Mouse (Mus musculus): ENCODE data around the gene Smoc1. TPM values are rescaled to one million over a fixed set of nuclear protein-coding genes. Genes with fewer than 3 reads are reported as not detected.
A peak's percentile ranks its signal among the peaks of the same experiment; 100 is the strongest.

Smoc1 gene
- total and polyA plus RNA-seq, 2 experiments from 2014 or later, result 2.7 to 5.9 TPM

DNA sequence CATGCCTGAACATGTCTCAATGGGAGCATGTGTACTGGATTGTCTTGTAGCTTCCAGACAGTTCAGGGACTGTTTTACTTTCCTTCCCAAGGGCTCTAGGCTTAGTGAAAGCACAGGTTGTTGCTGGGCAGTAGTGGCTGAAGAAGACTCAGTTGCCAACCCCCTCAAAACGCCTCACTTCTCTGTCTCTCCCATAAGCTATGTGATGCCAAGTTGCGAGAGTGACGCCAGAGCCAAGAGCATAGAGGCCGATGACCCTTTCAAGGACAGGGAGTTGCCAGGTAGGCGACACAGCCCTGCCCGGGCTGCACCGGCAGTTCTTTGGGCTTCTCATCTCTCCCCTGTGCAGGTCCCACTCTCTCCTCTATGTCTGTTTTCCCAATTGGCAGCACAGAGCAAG lies 141.4 kb downstream of the Smoc1 start:
- Histone ChIP-seq H3K27me3 (ENCODE audit: control insufficient read depth, insufficient read depth, low read length) (no peaks in the 10 kb centered on the region), H3K4me1 (ENCODE audit: control insufficient read depth, insufficient read depth) (no peaks in the 10 kb centered on the region), H3K36me3 (replicated peaks; ENCODE audit: control insufficient read depth, insufficient read depth, low read length) (no peaks in the 10 kb centered on the region), H3K9me3 (replicated peaks; ENCODE audit: control insufficient read depth, low read length) (no peaks in the 10 kb centered on the region), H3K9ac (replicated peaks; ENCODE audit: low read depth, low read length) (no peak overlapping the region), H3K4me3 (ENCODE audit: low read depth, low read length) (no peak overlapping the region), H3K27ac (ENCODE audit: low read depth) (no peak overlapping the region), H3K4me2 (ENCODE audit: low read depth, low read length) (no peak overlapping the region)
- DNase-seq (ENCODE audit: low spot score) (no peak), ATAC-seq (ENCODE audit: insufficient read depth, low read depth) (no peak)
- WGBS, result 80% methylated on average over 7 of the region's 7 CpGs
- TF ChIP-seq EP300 (IDR thresholded peaks at IDR 0.05; ENCODE audit: low read depth) (no peak), CTCF (IDR thresholded peaks at IDR 0.05; ENCODE audit: low read depth) (no peak)

DNA sequence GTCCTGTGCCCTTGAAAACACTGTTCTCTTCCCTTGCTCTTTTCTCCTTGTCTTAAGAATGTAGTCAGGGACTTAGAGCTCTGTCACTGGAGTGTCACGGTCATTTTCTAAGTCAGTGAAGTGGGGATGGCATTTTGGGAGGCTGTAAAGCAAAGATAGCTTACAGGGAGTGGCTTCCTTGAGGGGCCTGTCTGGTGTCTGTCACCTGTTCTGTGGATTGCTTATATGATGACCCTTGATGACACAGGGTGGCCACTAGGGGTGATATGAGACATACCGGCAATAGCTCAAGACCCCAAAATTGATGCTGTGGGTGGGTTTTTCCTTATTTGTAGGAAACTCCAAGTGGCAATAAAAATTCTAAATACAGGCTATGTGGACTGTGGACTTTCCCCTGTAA lies 141.9 kb downstream of the Smoc1 start:
- ATAC-seq (ENCODE audit: insufficient read depth, low read depth) (no peak), DNase-seq (ENCODE audit: low spot score) (no peak)
- 53% methylated on average over 2 of the region's 2 CpGs for WGBS
- Histone ChIP-seq H3K4me3 (ENCODE audit: low read depth, low read length) (no peak overlapping the region), H3K27ac (ENCODE audit: low read depth) (no peak overlapping the region), H3K4me2 (ENCODE audit: low read depth, low read length) (no peak overlapping the region), H3K36me3 (replicated peaks; ENCODE audit: control insufficient read depth, insufficient read depth, low read length) (no peaks in the 10 kb centered on the region), H3K4me1 (ENCODE audit: control insufficient read depth, insufficient read depth) (no peaks in the 10 kb centered on the region), H3K9me3 (replicated peaks; ENCODE audit: control insufficient read depth, low read length) (no peaks in the 10 kb centered on the region), H3K27me3 (ENCODE audit: control insufficient read depth, insufficient read depth, low read length) (no peaks in the 10 kb centered on the region), H3K9ac (replicated peaks; ENCODE audit: low read depth, low read length) (no peak overlapping the region)
- TF ChIP-seq EP300 (IDR thresholded peaks at IDR 0.05; ENCODE audit: low read depth) (no peak), CTCF (IDR thresholded peaks at IDR 0.05; ENCODE audit: low read depth) (no peak)

- Histone ChIP-seq H3K9me3 (replicated peaks; ENCODE audit: control insufficient read depth, low read length) (no peaks in the 10 kb centered on the region), H3K27ac (ENCODE audit: low read depth) (no peak overlapping the region), H3K4me1 (ENCODE audit: control insufficient read depth, insufficient read depth) (no peaks in the 10 kb centered on the region), H3K36me3 (replicated peaks; ENCODE audit: control insufficient read depth, insufficient read depth, low read length) (no peaks in the 10 kb centered on the region), H3K9ac (replicated peaks; ENCODE audit: low read depth, low read length) (no peak overlapping the region), H3K4me2 (ENCODE audit: low read depth, low read length) (no peak overlapping the region), H3K27me3 (ENCODE audit: control insufficient read depth, insufficient read depth, low read length) (no peaks in the 10 kb centered on the region), H3K4me3 (ENCODE audit: low read depth, low read length) (no peak overlapping the region)
- no peak for DNase-seq (ENCODE audit: low spot score)
- TF ChIP-seq CTCF (IDR thresholded peaks at IDR 0.05; ENCODE audit: low read depth) (peak; percentile 15; the same call in 1 of the 2 replicates), EP300 (IDR thresholded peaks at IDR 0.05; ENCODE audit: low read depth) (no peak)
- no peak for ATAC-seq (ENCODE audit: insufficient read depth, low read depth)
- 73% methylated on average over 2 of the region's 2 CpGs for WGBS
Observed at GRCm38 (mm10) chr12:81170076-81170475, 143.5 kb downstream of the Smoc1 start.

- no peaks in the 10 kb centered on the region for H3K4me1 ChIP-seq (ENCODE audit: control insufficient read depth, insufficient read depth)
- no peak overlapping the region for H3K4me2 ChIP-seq (ENCODE audit: low read depth, low read length)
- ATAC-seq (ENCODE audit: insufficient read depth, low read depth) (no peak), DNase-seq (ENCODE audit: low spot score) (no peak)
- H3K4me3 ChIP-seq (ENCODE audit: low read depth, low read length), result no peak overlapping the region
- TF ChIP-seq EP300 (IDR thresholded peaks at IDR 0.05; ENCODE audit: low read depth) (no peak), CTCF (IDR thresholded peaks at IDR 0.05; ENCODE audit: low read depth) (no peak)
- H3K36me3 ChIP-seq (replicated peaks; ENCODE audit: control insufficient read depth, insufficient read depth, low read length), result no peaks in the 10 kb centered on the region
- H3K9ac ChIP-seq (replicated peaks; ENCODE audit: low read depth, low read length), result no peak overlapping the region
- H3K27me3 ChIP-seq (ENCODE audit: control insufficient read depth, insufficient read depth, low read length), result no peaks in the 10 kb centered on the region
- no peaks in the 10 kb centered on the region for H3K9me3 ChIP-seq (replicated peaks; ENCODE audit: control insufficient read depth, low read length)
- H3K27ac ChIP-seq (ENCODE audit: low read depth), result no peak overlapping the region
- 72% methylated on average over 3 of the region's 3 CpGs for WGBS
Observed at GRCm38 (mm10) chr12:81173011-81173410, 146.4 kb downstream of the Smoc1 start.

DNA sequence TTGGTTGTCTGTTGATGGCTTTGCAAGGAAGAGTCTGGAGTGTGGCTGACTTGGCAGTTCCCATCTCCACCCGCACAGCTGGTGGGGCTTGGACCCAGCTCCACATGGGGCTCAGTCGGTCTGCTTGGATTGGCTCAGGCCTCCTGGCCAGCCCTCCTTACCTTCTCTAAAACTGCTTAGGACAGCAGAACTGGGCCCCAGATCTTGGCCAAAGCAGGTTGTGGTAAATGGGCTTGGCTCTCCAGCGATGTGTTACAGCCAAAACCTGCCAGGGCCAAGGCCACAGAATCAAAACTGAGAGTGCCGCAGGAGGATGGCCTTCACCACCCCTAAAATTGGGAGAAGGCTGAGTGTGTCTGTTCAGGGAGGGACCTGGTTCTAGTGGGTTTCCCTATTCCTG lies 147.3 kb downstream of the Smoc1 start:
- no peak for ATAC-seq (ENCODE audit: insufficient read depth, low read depth)

DNA sequence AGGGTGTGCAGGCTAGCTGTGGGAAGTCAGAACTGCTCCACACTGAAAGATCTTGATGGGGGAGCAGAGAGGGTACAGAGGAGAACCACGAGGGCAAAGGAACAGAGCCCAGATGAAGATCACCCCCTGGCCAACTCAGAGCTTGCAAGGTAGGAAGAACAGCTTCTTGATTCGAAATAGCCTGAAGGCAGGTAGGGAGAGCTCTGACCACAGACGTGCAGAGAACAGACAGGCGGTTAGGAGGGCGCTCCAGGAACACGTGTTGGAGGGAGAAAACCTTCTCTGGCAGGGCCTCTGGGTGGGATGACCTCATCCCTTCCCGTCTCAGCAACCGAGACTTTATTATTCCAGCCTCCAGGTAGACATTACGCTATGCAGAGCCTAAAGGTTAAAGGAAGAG lies 148.6 kb downstream of the Smoc1 start:
- DNase-seq (ENCODE audit: low spot score), result no peak
- H3K4me3 ChIP-seq (ENCODE audit: low read depth, low read length), result no peak overlapping the region
- no peaks in the 10 kb centered on the region for H3K4me1 ChIP-seq (ENCODE audit: control insufficient read depth, insufficient read depth)
- no peak for TF ChIP-seq EP300 (IDR thresholded peaks at IDR 0.05; ENCODE audit: low read depth)
- no peak for TF ChIP-seq CTCF (IDR thresholded peaks at IDR 0.05; ENCODE audit: low read depth)
- no peaks in the 10 kb centered on the region for H3K36me3 ChIP-seq (replicated peaks; ENCODE audit: control insufficient read depth, insufficient read depth, low read length)
- no peaks in the 10 kb centered on the region for H3K9me3 ChIP-seq (replicated peaks; ENCODE audit: control insufficient read depth, low read length)
- no peak overlapping the region for H3K27ac ChIP-seq (ENCODE audit: low read depth)
- H3K9ac ChIP-seq (replicated peaks; ENCODE audit: low read depth, low read length), result no peak overlapping the region
- 45% methylated on average over 9 of the region's 9 CpGs for WGBS
- no peaks in the 10 kb centered on the region for H3K27me3 ChIP-seq (ENCODE audit: control insufficient read depth, insufficient read depth, low read length)
- no peak for ATAC-seq (ENCODE audit: insufficient read depth, low read depth)
- H3K4me2 ChIP-seq (ENCODE audit: low read depth, low read length), result no peak overlapping the region

More for the DNA sequence above, 147.3 kb downstream of the Smoc1 start:
- Histone ChIP-seq H3K4me1 (ENCODE audit: control insufficient read depth, insufficient read depth) (no peaks in the 10 kb centered on the region), H3K9ac (replicated peaks; ENCODE audit: low read depth, low read length) (no peak overlapping the region), H3K36me3 (replicated peaks; ENCODE audit: control insufficient read depth, insufficient read depth, low read length) (no peaks in the 10 kb centered on the region), H3K4me2 (ENCODE audit: low read depth, low read length) (no peak overlapping the region), H3K27ac (ENCODE audit: low read depth) (no peak overlapping the region), H3K27me3 (ENCODE audit: control insufficient read depth, insufficient read depth, low read length) (no peaks in the 10 kb centered on the region), H3K4me3 (ENCODE audit: low read depth, low read length) (no peak overlapping the region), H3K9me3 (replicated peaks; ENCODE audit: control insufficient read depth, low read length) (no peaks in the 10 kb centered on the region)
- 88% methylated on average over 4 of the region's 4 CpGs for WGBS
- TF ChIP-seq EP300 (IDR thresholded peaks at IDR 0.05; ENCODE audit: low read depth) (no peak), CTCF (IDR thresholded peaks at IDR 0.05; ENCODE audit: low read depth) (no peak)
- no peak for DNase-seq (ENCODE audit: low spot score)
